Mouse (Mus musculus): Measurements from ENCODE around the gene Trabd2b. TPM values are rescaled to one million over a fixed set of nuclear protein-coding genes. Genes with fewer than 3 reads are reported as not detected.

Trabd2b gene
- polyA plus RNA-seq, 1 experiment: 0.63 TPM

DNA sequence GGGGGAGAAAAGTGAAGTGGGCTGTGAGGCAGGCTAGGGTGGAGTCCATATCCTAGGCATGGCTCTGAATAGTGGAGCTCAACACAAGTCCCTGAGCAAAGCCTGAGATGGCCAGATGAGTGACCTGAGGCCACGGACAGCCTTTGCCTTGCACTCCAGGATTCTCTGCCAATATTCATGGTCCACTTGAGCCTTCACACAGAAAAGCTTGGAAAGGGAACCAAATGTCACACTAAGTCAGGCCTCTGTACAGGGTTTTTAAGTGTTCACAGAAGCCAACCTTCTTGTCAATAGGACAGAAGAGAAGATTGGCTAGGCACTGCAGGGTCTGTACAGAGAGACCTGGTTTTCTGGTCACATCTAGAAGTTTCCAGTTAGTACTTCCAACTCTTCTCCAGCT, 134.7 kb downstream of the Trabd2b start:
- Histone ChIP-seq H3K9me3 (replicated peaks; ENCODE audit: control insufficient read depth, insufficient read depth, low read length, poor library complexity, severe bottlenecking) (no peaks in the 10 kb centered on the region; the same call in 1 of the 2 replicates), H3K36me3 (ENCODE audit: control insufficient read depth, insufficient read depth, low read length, poor library complexity, severe bottlenecking) (no peaks in the 10 kb centered on the region), H3K27me3 (ENCODE audit: control insufficient read depth, insufficient read depth, low read length, poor library complexity, severe bottlenecking) (no peaks in the 10 kb centered on the region), H3K9ac (ENCODE audit: low read depth, poor library complexity, severe bottlenecking) (no peak overlapping the region), H3K4me1 (ENCODE audit: control insufficient read depth, insufficient read depth, low read length) (no peaks in the 10 kb centered on the region), H3K27ac (ENCODE audit: insufficient read depth, low read length) (no peak overlapping the region), H3K4me3 (ENCODE audit: low read depth, low read length) (no peak overlapping the region)
- TF ChIP-seq POLR2A (IDR thresholded peaks at IDR 0.05; ENCODE audit: insufficient read depth, low read length): no peak
- no peak for TF ChIP-seq CTCF (IDR thresholded peaks at IDR 0.05; ENCODE audit: low read depth, low read length)
- no peak for TF ChIP-seq EP300 (IDR thresholded peaks at IDR 0.05; ENCODE audit: insufficient read depth, low read depth, low read length)

GRCm38 (mm10) chr4:114542136-114542535, 135.6 kb downstream of the Trabd2b start:
- Histone ChIP-seq H3K4me3 (ENCODE audit: low read depth, low read length) (no peak overlapping the region), H3K27me3 (ENCODE audit: control insufficient read depth, insufficient read depth, low read length, poor library complexity, severe bottlenecking) (no peaks in the 10 kb centered on the region), H3K27ac (ENCODE audit: insufficient read depth, low read length) (no peak overlapping the region), H3K9me3 (replicated peaks; ENCODE audit: control insufficient read depth, insufficient read depth, low read length, poor library complexity, severe bottlenecking) (no peaks in the 10 kb centered on the region; the same call in 1 of the 2 replicates), H3K36me3 (ENCODE audit: control insufficient read depth, insufficient read depth, low read length, poor library complexity, severe bottlenecking) (no peaks in the 10 kb centered on the region), H3K4me1 (ENCODE audit: control insufficient read depth, insufficient read depth, low read length) (no peaks in the 10 kb centered on the region), H3K9ac (ENCODE audit: low read depth, poor library complexity, severe bottlenecking) (no peak overlapping the region)
- TF ChIP-seq EP300 (IDR thresholded peaks at IDR 0.05; ENCODE audit: insufficient read depth, low read depth, low read length) (no peak), CTCF (IDR thresholded peaks at IDR 0.05; ENCODE audit: low read depth, low read length) (no peak), POLR2A (IDR thresholded peaks at IDR 0.05; ENCODE audit: insufficient read depth, low read length) (no peak)

DNA sequence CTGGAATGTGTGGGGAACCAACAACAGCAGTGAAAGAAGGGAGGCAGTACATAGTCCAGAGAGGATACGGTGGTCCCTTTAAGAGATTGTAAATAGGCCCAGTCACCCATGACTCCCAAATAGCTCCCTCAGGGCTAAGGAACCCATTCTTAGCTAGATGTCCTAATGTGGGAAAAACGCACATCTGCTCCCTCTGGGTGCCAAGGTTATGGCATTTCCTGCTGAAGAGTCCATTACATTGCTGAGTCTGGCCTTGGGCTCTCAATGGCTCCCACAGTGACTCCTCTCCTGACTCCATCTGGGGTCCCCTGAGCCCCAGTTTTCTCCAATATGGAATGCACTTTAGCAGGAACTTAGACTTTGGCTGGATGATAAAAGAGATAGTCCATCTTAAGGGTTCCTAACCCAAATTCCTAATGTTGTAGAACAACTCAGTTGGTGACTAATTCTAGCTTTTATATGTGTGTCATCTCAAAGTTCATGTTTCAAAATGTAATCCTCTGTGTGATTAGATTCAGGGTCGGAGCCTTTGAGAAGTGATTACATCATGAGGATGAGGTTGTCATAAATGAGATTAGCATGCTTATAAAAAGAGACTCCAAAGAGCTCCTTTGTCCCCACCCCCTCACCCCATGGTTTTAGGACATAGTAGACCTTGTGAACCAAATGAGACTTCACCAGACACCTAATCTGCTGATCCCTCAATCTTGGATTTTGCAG, 139.1 kb downstream of the Trabd2b start:
- Histone ChIP-seq H3K36me3 (ENCODE audit: control insufficient read depth, insufficient read depth, low read length, poor library complexity, severe bottlenecking) (no peaks in the 10 kb centered on the region), H3K4me3 (ENCODE audit: low read depth, low read length) (no peak overlapping the region), H3K27me3 (ENCODE audit: control insufficient read depth, insufficient read depth, low read length, poor library complexity, severe bottlenecking) (no peaks in the 10 kb centered on the region; the same call in 1 of the 2 replicates)

DNA sequence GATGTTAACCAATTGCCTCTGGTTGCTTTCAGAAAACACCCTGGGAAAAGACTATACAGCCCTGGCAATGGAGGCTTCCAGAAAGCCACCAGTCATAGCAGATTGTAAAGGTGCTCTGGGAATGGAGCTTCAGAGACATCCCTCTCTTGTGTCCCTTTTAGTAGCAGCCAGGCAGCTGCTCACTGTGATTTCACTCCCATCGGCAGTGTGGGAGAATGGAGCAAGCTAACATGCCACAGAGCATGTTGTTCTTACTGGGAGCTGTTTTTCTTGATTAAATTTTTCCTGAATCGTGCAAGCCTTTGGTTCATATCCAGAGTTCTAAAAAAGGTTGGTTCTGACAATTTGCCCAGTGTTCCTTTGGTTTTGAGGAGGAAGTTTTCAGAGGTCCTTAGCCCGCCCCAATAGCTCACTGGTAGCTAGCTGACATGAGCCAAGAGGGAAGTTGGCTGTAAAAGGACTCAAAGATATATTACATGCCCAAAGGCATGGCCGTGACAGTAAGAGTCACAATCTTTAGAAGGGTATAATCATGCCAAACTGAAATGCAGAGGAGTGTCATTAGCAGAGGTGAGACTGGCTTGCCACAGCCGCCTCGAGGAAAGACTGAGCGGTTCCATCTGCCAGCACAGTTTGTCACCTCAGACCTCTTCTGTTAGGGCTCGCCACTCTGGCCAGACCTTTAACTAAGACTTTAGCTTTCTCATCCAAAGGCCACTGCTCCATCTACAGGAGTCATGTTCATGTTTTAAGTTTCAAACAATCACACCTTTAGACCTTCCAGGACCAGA, 141.3 kb downstream of the Trabd2b start:
- Histone ChIP-seq H3K36me3 (ENCODE audit: control insufficient read depth, insufficient read depth, low read length, poor library complexity, severe bottlenecking) (no peaks in the 10 kb centered on the region), H3K4me1 (ENCODE audit: control insufficient read depth, insufficient read depth, low read length) (no peaks in the 10 kb centered on the region), H3K9ac (ENCODE audit: low read depth, poor library complexity, severe bottlenecking) (no peak overlapping the region), H3K27me3 (ENCODE audit: control insufficient read depth, insufficient read depth, low read length, poor library complexity, severe bottlenecking) (no peaks in the 10 kb centered on the region; the same call in 1 of the 2 replicates), H3K4me3 (ENCODE audit: low read depth, low read length) (no peak overlapping the region), H3K27ac (ENCODE audit: insufficient read depth, low read length) (no peak overlapping the region), H3K9me3 (replicated peaks; ENCODE audit: control insufficient read depth, insufficient read depth, low read length, poor library complexity, severe bottlenecking) (no peaks in the 10 kb centered on the region; the same call in 1 of the 2 replicates)
- TF ChIP-seq CTCF (IDR thresholded peaks at IDR 0.05; ENCODE audit: low read depth, low read length) (no peak), POLR2A (IDR thresholded peaks at IDR 0.05; ENCODE audit: insufficient read depth, low read length) (no peak), EP300 (IDR thresholded peaks at IDR 0.05; ENCODE audit: insufficient read depth, low read depth, low read length) (no peak)

More for the DNA sequence above, 139.1 kb downstream of the Trabd2b start:
- Histone ChIP-seq H3K4me1 (ENCODE audit: control insufficient read depth, insufficient read depth, low read length) (no peaks in the 10 kb centered on the region), H3K9me3 (replicated peaks; ENCODE audit: control insufficient read depth, insufficient read depth, low read length, poor library complexity, severe bottlenecking) (no peaks in the 10 kb centered on the region; the same call in 1 of the 2 replicates), H3K9ac (ENCODE audit: low read depth, poor library complexity, severe bottlenecking) (no peak overlapping the region), H3K27ac (ENCODE audit: insufficient read depth, low read length) (no peak overlapping the region)
- TF ChIP-seq POLR2A (IDR thresholded peaks at IDR 0.05; ENCODE audit: insufficient read depth, low read length) (no peak), CTCF (IDR thresholded peaks at IDR 0.05; ENCODE audit: low read depth, low read length) (no peak), EP300 (IDR thresholded peaks at IDR 0.05; ENCODE audit: insufficient read depth, low read depth, low read length) (no peak)

- no peak overlapping the region for H3K9ac ChIP-seq (ENCODE audit: low read depth, poor library complexity, severe bottlenecking)
- H3K4me1 ChIP-seq (ENCODE audit: control insufficient read depth, insufficient read depth, low read length): no peaks in the 10 kb centered on the region
- H3K27me3 ChIP-seq (ENCODE audit: control insufficient read depth, insufficient read depth, low read length, poor library complexity, severe bottlenecking): no peaks in the 10 kb centered on the region; the same call in 1 of the 2 replicates
- no peaks in the 10 kb centered on the region for H3K36me3 ChIP-seq (ENCODE audit: control insufficient read depth, insufficient read depth, low read length, poor library complexity, severe bottlenecking)
- no peak overlapping the region for H3K27ac ChIP-seq (ENCODE audit: insufficient read depth, low read length)
- H3K9me3 ChIP-seq (replicated peaks; ENCODE audit: control insufficient read depth, insufficient read depth, low read length, poor library complexity, severe bottlenecking): no peaks in the 10 kb centered on the region; the same call in 1 of the 2 replicates
- no peak overlapping the region for H3K4me3 ChIP-seq (ENCODE audit: low read depth, low read length)
- TF ChIP-seq POLR2A (IDR thresholded peaks at IDR 0.05; ENCODE audit: insufficient read depth, low read length): no peak
- no peak for TF ChIP-seq CTCF (IDR thresholded peaks at IDR 0.05; ENCODE audit: low read depth, low read length)
- TF ChIP-seq EP300 (IDR thresholded peaks at IDR 0.05; ENCODE audit: insufficient read depth, low read depth, low read length): no peak
Observed at GRCm38 (mm10) chr4:114549487-114549886, 143.0 kb downstream of the Trabd2b start.

All from ES-Bruce4 (cell line).